Mouse (Mus musculus) thymus, postnatal 25 days (tissue): ENCODE data around the gene Smad3.

ENCODE experiments used
- DNase-seq: peaks from one replicate; pipeline ENCODE4 v3.0.0; 2022

The Smad3 gene

DNA sequence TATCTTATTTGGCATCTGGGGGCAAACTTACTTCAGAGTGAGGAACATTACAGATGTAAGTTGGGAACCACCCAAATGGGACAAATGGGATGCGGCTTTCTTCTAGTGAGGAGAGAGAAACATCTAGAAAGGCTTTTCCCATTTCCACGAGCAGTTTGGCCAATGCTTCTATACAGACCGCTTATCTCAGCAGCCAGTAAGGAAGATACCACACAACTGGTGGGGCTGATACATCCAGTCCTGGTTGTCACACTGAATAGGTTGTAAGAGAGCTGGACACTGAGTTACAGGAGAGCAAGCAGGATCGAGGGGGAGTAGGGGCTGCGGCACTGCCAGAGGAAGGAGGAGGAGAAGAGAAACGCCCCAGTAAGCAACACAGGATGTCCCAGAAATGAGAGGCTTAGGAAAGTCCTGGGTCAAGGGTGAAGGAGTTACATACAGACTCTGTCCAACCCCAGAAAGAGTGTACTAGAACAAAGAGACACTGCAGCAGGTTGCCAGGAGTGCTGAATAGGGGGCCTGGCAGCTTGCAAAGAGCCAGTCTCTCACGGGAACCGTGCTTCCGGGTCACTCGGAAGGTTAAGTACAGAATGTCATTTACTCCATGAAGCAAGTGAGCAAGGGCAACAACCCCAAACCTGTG, 61.2 kb downstream of the Smad3 start:
- no peak for DNase-seq

DNA sequence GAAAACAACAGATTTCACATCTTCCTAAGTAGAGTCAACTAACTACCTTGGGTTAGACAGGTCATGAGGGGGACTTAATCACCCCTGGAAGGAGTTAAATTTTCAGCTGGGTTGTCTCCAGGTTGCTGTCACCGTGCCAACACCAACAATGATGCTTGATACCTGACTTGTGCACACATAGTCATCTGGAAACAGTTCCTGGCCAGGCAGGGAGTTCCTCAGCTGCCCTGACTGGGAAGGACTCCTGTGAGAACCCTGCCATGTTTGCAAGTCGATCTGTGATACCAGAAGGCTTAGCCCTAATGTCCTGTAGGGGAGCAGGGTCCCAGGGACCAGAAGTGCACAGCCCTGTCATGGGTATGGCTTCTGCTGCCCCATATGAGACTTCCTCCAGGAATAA, 65.8 kb downstream of the Smad3 start:
- DNase-seq, result no peak

DNA sequence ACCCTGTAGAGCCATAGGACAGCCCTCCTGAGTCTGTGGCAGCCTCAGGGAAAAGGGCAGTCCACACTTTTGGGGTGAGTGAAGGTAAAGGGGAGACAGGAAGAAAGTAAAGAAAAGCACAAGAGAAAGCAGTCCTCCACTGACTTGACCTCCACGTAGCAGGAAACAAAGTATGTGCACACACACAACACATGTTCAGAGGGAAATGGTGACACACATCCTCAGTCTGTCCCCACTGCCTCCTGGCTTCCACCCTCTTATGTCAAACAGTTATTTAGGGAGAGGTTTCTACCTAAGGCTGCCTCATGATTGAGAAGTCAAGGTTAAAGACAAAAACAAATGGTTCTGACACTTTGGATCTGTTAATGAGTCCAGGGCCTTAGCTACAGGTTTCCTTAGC, 67.3 kb downstream of the Smad3 start:
- DNase-seq, result no peak

- DNase-seq, result no peak
These were observed 70.3 kb downstream of the Smad3 start for GRCm38 (mm10) chr9:63687413-63688015.

GRCm38 (mm10) chr9:63685352-63685751, 72.4 kb downstream of the Smad3 start:
- no peak for DNase-seq

DNA sequence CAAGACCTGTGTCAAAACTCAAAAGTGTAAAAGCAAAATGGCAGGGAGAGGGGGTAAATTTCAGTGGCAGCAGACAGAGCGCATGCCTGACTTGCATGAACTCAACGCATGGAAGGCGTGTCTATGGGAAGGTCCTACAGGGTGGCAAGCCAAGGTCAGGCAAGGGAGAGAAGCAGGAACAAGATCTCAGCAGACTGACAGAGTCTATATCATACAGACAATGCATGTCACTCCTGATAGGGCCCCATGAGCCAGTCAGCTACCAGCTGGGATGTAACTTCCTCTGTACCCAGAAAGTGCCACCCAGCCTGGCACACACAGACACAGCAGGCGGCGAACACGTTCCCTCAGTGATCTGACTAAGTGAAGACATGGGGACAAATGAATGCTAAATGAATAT, 73.5 kb downstream of the Smad3 start:
- DNase-seq, result no peak

GRCm38 (mm10) chr9:63682943-63683342, 74.9 kb downstream of the Smad3 start:
- no peak for DNase-seq

DNA sequence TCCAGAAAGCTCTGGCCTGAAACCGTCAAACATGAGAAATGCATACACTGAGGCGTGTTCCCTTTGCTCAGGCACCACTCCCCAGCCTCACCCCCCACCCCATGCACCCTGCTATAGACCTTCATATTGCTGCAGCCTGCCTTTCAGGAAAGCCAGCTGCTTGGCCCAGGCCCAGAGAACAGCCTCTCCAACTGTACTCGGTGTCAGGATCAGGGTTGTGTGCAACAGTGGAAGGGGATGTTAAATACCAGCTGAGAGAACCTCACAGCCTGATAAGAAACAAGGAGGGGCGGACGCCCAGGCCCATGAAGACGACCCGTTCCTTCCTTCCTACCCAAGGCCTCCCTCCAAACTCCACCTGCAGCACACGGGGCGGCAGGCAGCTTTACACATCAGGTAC, 75.5 kb downstream of the Smad3 start:
- DNase-seq, result no peak

GRCm38 (mm10) chr9:63678076-63678475, 79.7 kb downstream of the Smad3 start:
- no peak for DNase-seq

GRCm38 (mm10) chr9:63677621-63678020, 80.2 kb downstream of the Smad3 start:
- DNase-seq, result no peak

DNA sequence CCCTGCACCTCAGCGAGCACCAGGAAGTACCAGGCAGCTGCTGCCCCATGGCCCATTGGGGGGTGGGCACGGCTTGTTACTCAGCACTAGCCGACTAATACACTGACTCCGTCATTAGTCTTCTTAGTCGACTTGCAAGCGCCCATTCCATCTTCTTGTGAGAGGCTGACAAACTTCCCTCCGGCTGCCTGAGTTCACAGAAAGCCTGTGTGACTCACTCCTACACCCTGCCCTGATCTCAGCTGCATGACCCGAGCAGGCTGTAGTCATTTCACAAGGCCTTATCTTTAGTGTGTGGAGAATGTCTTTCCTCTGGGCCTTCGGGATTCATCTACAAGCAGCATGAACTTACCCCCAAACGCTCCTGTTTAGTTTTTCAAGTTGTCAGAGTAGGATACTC, 83.2 kb downstream of the Smad3 start:
- no peak for DNase-seq

DNA sequence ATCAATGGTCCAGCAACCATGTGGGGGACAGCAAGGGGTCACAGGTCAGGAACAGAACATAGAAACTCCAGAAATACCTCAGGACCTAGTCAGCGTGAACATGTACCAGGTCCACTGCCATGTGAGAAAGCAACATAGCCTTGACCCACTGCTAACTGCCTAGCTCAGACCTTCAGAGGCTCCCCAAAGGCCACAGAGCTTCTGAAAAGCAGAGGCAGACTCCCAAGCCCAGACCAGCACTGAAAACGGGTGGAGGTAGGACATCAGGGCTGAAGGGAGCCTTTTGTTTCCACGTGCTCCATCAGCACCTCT, 84.3 kb downstream of the Smad3 start:
- DNase-seq, result no peak

DNA sequence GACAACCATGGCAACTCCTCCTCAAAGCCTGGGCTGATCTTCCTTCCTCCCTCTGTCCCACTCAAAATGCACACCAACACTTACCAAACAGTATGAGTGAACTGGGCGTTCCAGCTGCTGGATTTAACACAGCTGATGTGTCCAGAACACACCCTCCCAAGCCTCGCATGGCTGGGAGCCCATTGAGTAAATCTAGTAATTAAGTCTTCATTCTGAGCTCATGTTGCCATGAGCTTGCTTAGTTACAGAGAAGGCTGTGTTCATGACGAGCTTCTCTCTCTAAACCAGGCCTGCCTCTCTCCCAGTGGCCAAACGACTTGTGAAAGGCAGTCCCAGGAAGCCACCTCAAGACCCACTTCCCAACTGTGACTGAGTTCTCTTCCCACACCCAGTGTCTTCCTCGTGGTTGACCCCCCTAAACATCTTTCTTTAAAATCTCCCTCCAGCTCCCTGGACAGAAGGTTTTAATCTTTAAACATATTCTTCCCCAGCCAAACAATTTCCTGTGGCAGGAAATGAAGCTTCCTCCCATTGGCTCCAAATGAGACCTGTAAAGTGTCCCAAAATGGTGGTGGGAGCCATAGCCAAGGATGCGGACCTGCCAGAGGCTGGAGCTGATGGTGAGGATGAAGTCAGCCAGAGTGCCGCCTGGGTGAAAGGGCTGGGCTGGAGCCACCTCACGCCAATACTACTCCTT, 84.8 kb downstream of the Smad3 start:
- no peak for DNase-seq

GRCm38 (mm10) chr9:63669816-63670215, 88.0 kb downstream of the Smad3 start:
- no peak for DNase-seq

GRCm38 (mm10) chr9:63668621-63669020, 89.2 kb downstream of the Smad3 start:
- DNase-seq, result no peak

GRCm38 (mm10) chr9:63667373-63667724, 90.4 kb downstream of the Smad3 start:
- DNase-seq, result no peak

- DNase-seq, result no peak
These were observed 91.0 kb downstream of the Smad3 start for GRCm38 (mm10) chr9:63666612-63667372.

GRCm38 (mm10) chr9:63664792-63665646, 92.8 kb downstream of the Smad3 start:
- no peak for DNase-seq

- DNase-seq, result no peak
These were observed 93.5 kb downstream of the Smad3 start for GRCm38 (mm10) chr9:63664300-63664745.

- no peak for DNase-seq
These were observed 94.6 kb downstream of the Smad3 start for GRCm38 (mm10) chr9:63663222-63663621.

GRCm38 (mm10) chr9:63662759-63663158, 95.0 kb downstream of the Smad3 start:
- no peak for DNase-seq

- no peak for DNase-seq
These were observed 97.1 kb downstream of the Smad3 start for GRCm38 (mm10) chr9:63660691-63661090.

GRCm38 (mm10) chr9:63660061-63660460, 97.7 kb downstream of the Smad3 start:
- no peak for DNase-seq
